Mouse (Mus musculus) thymus, adult 2 months (tissue): ENCODE results near the gene Fam205a1.
"Not testable (repeated sequence)": the region's sequence is repeated elsewhere in the genome, so short reads cannot be mapped to it uniquely, and the experiment has no call there.

Source experiments
- CTCF ChIP-seq: fragments of 200-500 bp; IDR thresholded peaks from 2 replicates; pipeline ENCODE4 v1.5.1; 2012; ENCODE audit warnings: mild to moderate bottlenecking, control low read depth, low read length, moderate library complexity, borderline replicate concordance; ENCODE audit not compliant: control insufficient read depth, poor library complexity, insufficient read depth; ENCODE audit errors: extremely low read depth
- POLR2A ChIP-seq: fragments of 200-500 bp; IDR thresholded peaks from 2 replicates; pipeline ENCODE4 v1.6.1; 2012; ENCODE audit warnings: mild to moderate bottlenecking, low read length, control low read depth, moderate library complexity; ENCODE audit not compliant: control insufficient read depth, poor library complexity, insufficient read depth; ENCODE audit errors: extremely low read depth

DNA sequence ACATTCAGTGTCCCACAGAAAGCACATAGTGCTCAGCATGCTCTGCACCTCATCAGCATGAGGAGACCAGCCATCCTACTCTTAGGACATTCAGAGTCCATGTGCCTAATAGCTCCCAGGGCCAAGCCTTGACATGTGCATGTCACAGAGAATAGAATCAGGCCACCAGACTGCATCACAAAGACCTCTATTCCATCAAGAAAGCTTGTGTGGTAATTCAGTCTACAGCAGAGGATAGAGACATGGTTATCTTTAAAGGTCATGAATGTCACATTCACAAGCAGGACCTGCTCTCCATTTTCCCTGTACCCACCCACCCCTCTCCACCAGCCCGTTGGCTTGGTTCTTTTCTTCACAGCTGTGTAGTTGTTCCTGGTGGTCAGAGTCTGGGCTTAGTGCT lies at the start of gene Fam205a1:
- TF ChIP-seq POLR2A, CTCF: not testable (repeated sequence)
